Mouse (Mus musculus): ENCODE measurements around the gene Srrm2. TPM values are rescaled to one million over a fixed set of nuclear protein-coding genes. Genes with fewer than 3 reads are reported as not detected.

Gene Srrm2
- polyA plus RNA-seq, 2 experiments = 406 to 654 TPM

DNA sequence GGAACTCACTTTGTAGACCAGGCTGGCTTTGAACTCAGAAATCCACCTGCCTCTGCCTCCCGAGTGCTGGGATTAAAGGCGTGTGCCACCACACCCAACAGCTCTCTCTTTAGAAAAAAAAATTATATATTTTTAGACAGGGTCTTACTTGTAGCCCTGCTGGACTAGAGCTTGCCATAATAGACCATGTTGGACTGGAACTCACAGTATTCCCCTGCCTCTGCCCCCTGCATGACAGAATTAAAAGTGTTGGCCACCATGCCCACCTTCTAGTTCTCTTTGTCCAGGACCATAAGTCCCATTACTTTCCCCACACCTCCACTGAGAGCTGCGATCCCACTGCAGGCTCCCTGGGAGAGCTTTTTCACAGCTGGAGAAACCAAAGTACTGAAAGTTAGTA is 42.9 kb upstream of the Srrm2 start:
- WGBS = 74% methylated on average over 3 of the region's 3 CpGs

GRCm38 (mm10) chr17:23748026-23748425 is 42.3 kb upstream of the Srrm2 start:
- Histone ChIP-seq H3K9me3 (ENCODE audit: control insufficient read depth, low read length) (no peaks in the 10 kb centered on the region), H3K4me2 (replicated peaks; ENCODE audit: low read depth, low read length, severe bottlenecking) (no peak overlapping the region), H3K9ac (ENCODE audit: low read depth, low read length, severe bottlenecking) (no peak overlapping the region), H3K36me3 (ENCODE audit: control insufficient read depth, insufficient read depth, low read length) (peaks cover 21% of the 10 kb centered on the region), H3K4me1 (ENCODE audit: control insufficient read depth, insufficient read depth, low read length) (peaks cover 10% of the 10 kb centered on the region), H3K27me3 (ENCODE audit: control insufficient read depth, insufficient read depth, low read length) (peaks cover 38% of the 10 kb centered on the region), H3K4me3 (replicated peaks; ENCODE audit: low read length) (no peak overlapping the region), H3K27ac (replicated peaks; ENCODE audit: low read depth, low read length) (no peak overlapping the region)
- TF ChIP-seq POLR2A (IDR thresholded peaks at IDR 0.05; ENCODE audit: borderline replicate concordance, extremely low read depth, insufficient read depth, insufficient read length) = no peak
- ATAC-seq (ENCODE audit: low FRiP score, low read depth) = no peak
- no peak for DNase-seq (ENCODE audit: low spot score)
- 24% methylated on average over 6 of the region's 6 CpGs for WGBS

More for the DNA sequence above, 42.9 kb upstream of the Srrm2 start:
- no peak for TF ChIP-seq POLR2A (IDR thresholded peaks at IDR 0.05; ENCODE audit: borderline replicate concordance, extremely low read depth, insufficient read depth, insufficient read length)
- H3K4me3 ChIP-seq (replicated peaks; ENCODE audit: low read length) = no peak overlapping the region
- H3K27ac ChIP-seq (replicated peaks; ENCODE audit: low read depth, low read length) = no peak overlapping the region
- H3K27me3 ChIP-seq (ENCODE audit: control insufficient read depth, insufficient read depth, low read length) = peaks cover 44% of the 10 kb centered on the region
- H3K4me2 ChIP-seq (replicated peaks; ENCODE audit: low read depth, low read length, severe bottlenecking) = no peak overlapping the region
- H3K4me1 ChIP-seq (ENCODE audit: control insufficient read depth, insufficient read depth, low read length) = peaks cover 12% of the 10 kb centered on the region
- DNase-seq (ENCODE audit: low spot score) = no peak
- H3K9ac ChIP-seq (ENCODE audit: low read depth, low read length, severe bottlenecking) = no peak overlapping the region
- H3K9me3 ChIP-seq (ENCODE audit: control insufficient read depth, low read length) = no peaks in the 10 kb centered on the region
- ATAC-seq (ENCODE audit: low FRiP score, low read depth) = no peak
- H3K36me3 ChIP-seq (ENCODE audit: control insufficient read depth, insufficient read depth, low read length) = peaks cover 15% of the 10 kb centered on the region

DNA sequence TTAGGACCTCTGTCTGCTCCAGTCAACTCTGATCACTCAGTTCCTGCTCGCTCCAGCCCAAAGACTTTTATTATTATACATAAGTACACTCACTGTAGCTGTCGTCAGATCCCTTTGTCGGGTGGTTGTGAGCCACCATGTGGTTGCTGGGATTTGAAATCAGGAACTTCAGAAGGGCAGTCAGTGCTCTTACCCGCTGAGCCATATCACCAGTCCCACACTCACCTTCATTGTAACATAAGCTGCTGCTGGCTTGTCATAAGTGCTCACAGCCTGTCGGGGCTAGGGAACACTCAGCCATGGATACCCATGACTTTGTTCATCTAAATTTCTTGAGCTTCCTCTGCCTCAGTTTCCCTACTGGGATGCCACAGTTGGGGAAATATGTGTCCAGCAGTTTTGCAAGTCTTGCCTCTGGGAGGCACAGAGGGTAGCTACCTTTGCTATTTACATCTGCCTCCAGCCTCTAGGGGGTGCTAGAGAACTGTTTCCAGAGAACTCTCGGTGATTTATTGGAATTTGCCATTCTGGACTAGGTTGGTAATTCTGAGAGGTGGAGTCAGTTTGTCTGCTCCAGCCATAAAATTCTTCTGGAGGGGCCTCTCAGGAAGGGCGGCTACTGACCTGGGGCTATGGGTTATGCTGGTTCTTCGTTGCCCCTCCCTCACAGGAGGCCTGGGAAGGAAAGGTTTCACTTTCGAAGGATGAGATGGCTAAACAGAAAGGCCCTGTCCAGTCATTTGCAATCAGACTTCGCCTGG is 41.5 kb upstream of the Srrm2 start:
- TF ChIP-seq POLR2A (IDR thresholded peaks at IDR 0.05; ENCODE audit: borderline replicate concordance, extremely low read depth, insufficient read depth, insufficient read length) = no peak
- Histone ChIP-seq H3K4me3 (replicated peaks; ENCODE audit: low read length) (0 out of 2 replicates have a peak overlapping the region, but pooled peaks have one; percentile 5), H3K27ac (replicated peaks; ENCODE audit: low read depth, low read length) (no peak overlapping the region), H3K9ac (ENCODE audit: low read depth, low read length, severe bottlenecking) (no peak overlapping the region), H3K27me3 (ENCODE audit: control insufficient read depth, insufficient read depth, low read length) (peaks cover 31% of the 10 kb centered on the region), H3K36me3 (ENCODE audit: control insufficient read depth, insufficient read depth, low read length) (peaks cover 29% of the 10 kb centered on the region), H3K4me2 (replicated peaks; ENCODE audit: low read depth, low read length, severe bottlenecking) (peak overlapping the region; percentile 28; the same call in 1 of the 2 replicates), H3K4me1 (ENCODE audit: control insufficient read depth, insufficient read depth, low read length) (peaks cover 10% of the 10 kb centered on the region), H3K9me3 (ENCODE audit: control insufficient read depth, low read length) (no peaks in the 10 kb centered on the region)
- 28% methylated on average over 10 of the region's 10 CpGs for WGBS
- DNase-seq (ENCODE audit: low spot score) (peak; percentile 81), ATAC-seq (ENCODE audit: low FRiP score, low read depth) (0 out of 2 replicates have a peak, but pooled peaks have one; percentile 9)

DNA sequence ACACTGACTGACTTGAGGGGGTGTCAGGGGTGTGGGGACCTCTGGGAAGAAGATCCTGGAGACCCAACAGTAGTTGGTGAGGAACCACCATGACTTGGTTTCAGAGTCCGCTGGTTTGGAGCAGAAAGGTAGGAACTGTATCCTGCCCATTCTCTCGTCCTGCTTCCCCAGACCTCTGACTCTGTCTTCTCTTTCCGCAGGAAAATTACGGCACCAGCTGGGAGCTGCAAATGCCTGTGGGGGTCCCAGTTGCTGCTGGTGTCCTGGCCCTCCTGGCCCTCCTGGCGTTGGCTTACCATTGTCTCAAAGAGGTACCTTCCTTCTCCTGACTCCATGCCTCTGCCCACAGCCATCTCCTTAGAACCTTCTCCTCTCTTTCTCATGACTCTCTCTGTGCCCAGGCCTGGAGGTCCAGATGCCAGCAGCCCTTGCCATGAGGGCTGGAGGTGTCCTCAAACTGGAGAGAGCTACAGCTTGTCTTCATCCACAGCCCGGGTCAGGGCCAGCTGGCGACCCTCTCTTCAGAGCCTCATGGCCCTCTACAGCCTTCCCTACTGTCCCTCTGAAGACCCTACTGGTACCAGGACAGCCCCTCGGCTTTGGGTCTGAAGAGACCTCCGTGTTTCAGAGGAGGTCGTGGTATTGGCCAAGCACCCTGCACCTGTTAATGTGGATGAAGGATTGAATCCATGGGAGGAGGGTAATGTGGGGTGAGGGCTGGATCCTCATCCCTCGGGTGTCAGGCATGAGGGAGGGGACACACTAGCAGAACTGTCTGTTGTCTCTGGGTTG is 40.7 kb upstream of the Srrm2 start:
- Histone ChIP-seq H3K4me3 (replicated peaks; ENCODE audit: low read length) (0 out of 2 replicates have a peak overlapping the region, but pooled peaks have one; percentile 5), H3K9me3 (ENCODE audit: control insufficient read depth, low read length) (no peaks in the 10 kb centered on the region), H3K27ac (replicated peaks; ENCODE audit: low read depth, low read length) (no peak overlapping the region), H3K4me1 (ENCODE audit: control insufficient read depth, insufficient read depth, low read length) (peaks cover 10% of the 10 kb centered on the region), H3K27me3 (ENCODE audit: control insufficient read depth, insufficient read depth, low read length) (peaks cover 24% of the 10 kb centered on the region), H3K36me3 (ENCODE audit: control insufficient read depth, insufficient read depth, low read length) (peaks cover 36% of the 10 kb centered on the region), H3K9ac (ENCODE audit: low read depth, low read length, severe bottlenecking) (no peak overlapping the region), H3K4me2 (replicated peaks; ENCODE audit: low read depth, low read length, severe bottlenecking) (peak overlapping the region; percentile 28; the same call in 1 of the 2 replicates)
- WGBS = 76% methylated on average over 11 of the region's 11 CpGs
- no peak for TF ChIP-seq POLR2A (IDR thresholded peaks at IDR 0.05; ENCODE audit: borderline replicate concordance, extremely low read depth, insufficient read depth, insufficient read length)
- no peak for ATAC-seq (ENCODE audit: low FRiP score, low read depth)
- no peak for DNase-seq (ENCODE audit: low spot score)

DNA sequence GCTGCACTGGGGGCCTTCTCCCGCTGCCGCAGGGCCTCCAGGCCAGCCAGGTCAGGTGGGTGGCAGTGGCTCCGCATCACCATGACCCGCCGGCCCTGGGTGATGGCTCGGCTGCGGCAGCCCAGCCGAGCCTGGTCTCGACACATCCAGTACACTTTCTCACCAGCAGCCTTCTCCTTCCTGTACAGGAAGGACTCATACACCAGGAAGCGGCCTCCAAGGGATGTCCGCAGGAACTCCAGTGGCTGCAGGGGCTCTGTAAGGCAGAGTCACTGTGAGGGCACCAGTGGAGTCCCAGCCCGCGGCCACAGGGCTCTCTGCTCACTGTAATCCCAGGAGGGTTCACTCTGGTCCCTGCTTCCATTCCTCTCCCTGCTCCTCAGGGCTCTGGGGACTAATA is 34.6 kb upstream of the Srrm2 start:
- H3K4me2 ChIP-seq (replicated peaks; ENCODE audit: low read depth, low read length, severe bottlenecking) = no peak overlapping the region
- peaks cover 90% of the 10 kb centered on the region for H3K36me3 ChIP-seq (ENCODE audit: control insufficient read depth, insufficient read depth, low read length)
- no peaks in the 10 kb centered on the region for H3K9me3 ChIP-seq (ENCODE audit: control insufficient read depth, low read length)
- no peaks in the 10 kb centered on the region for H3K4me1 ChIP-seq (ENCODE audit: control insufficient read depth, insufficient read depth, low read length)
- no peak for TF ChIP-seq POLR2A (IDR thresholded peaks at IDR 0.05; ENCODE audit: borderline replicate concordance, extremely low read depth, insufficient read depth, insufficient read length)
- H3K27ac ChIP-seq (replicated peaks; ENCODE audit: low read depth, low read length) = no peak overlapping the region
- H3K4me3 ChIP-seq (replicated peaks; ENCODE audit: low read length) = no peak overlapping the region
- no peaks in the 10 kb centered on the region for H3K27me3 ChIP-seq (ENCODE audit: control insufficient read depth, insufficient read depth, low read length)
- DNase-seq (ENCODE audit: low spot score) = no peak
- no peak for ATAC-seq (ENCODE audit: low FRiP score, low read depth)
- WGBS = 94% methylated on average over 12 of the region's 13 CpGs
- H3K9ac ChIP-seq (ENCODE audit: low read depth, low read length, severe bottlenecking) = no peak overlapping the region

Data from limb, embryonic 14.5 days (tissue).